ENCODE assay signal across 8 mouse cellular contexts in the genomic region with DNA sequence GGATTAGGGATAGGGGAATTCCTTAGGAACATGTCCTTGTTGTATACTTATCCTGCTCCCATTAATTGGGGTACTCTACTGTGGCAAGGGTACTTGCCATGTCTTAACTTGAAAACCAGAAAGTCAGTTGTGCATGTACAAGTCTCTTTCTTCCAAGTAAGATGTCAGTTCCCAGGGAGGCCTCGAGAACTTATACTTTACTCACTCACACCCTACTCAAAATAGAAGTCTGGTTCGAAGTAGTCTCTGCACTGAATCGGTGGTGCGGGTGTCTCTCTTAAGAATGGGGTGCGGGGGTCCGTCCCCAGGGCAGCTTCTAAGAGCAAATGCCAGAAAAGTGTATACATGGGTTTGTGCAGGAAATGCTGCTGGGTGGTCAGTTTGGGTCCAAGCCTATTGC. TPM values are rescaled to one million over a fixed set of nuclear protein-coding genes. Genes with fewer than 3 reads are reported as not detected.
DNase-seq lines count a peak whose midpoint lies in the region; ATAC-seq lines count a peak whose summit lies in the region.

No protein-coding gene starts in this region.

- no peak overlapping the region for H3K4me2 ChIP-seq in kidney, embryonic 14.5 days (replicated peaks; ENCODE audit: low read depth, low read length)
- H3K4me2 ChIP-seq in liver, embryonic 13.5 days: no peak overlapping the region

- no peak for ATAC-seq in kidney, embryonic 14.5 days (ENCODE audit: low FRiP score, low TSS enrichment)
- ATAC-seq in liver, embryonic 13.5 days (ENCODE audit: low read depth): no peak

- no peaks in the 10 kb centered on the region for H3K27me3 ChIP-seq in kidney, embryonic 14.5 days (ENCODE audit: control insufficient read depth, insufficient read depth, low read length)
- no peaks in the 10 kb centered on the region for H3K27me3 ChIP-seq in liver, embryonic 13.5 days

- no peaks in the 10 kb centered on the region for H3K4me1 ChIP-seq in kidney, embryonic 14.5 days (ENCODE audit: control insufficient read depth, insufficient read depth, low read length)
- H3K4me1 ChIP-seq in liver, embryonic 13.5 days (replicated peaks): peaks cover 7% of the 10 kb centered on the region; the same call in 1 of the 2 replicates

- H3K9ac ChIP-seq in kidney, embryonic 14.5 days (ENCODE audit: low read depth, low read length): no peak overlapping the region
- H3K9ac ChIP-seq in liver, embryonic 13.5 days: no peak overlapping the region

- 86% methylated on average over 6 of the region's 6 CpGs for WGBS in kidney, embryonic 14.5 days
- WGBS in liver, embryonic 13.5 days (ENCODE audit: insufficient replicate concordance): 76% methylated on average over 6 of the region's 6 CpGs

- H3K27ac ChIP-seq in kidney, embryonic 14.5 days (ENCODE audit: low read depth, low read length): no peak overlapping the region
- no peak overlapping the region for H3K27ac ChIP-seq in liver, embryonic 13.5 days

- peak; percentile 91 for DNase-seq in kidney, adult 11 months
- peak; percentile 100 for DNase-seq in adrenal gland, postnatal 4 days (ENCODE audit: low spot score in 2 of 2)
- peak; percentile 94 to 95 for DNase-seq in frontal cortex, postnatal 10 days (ENCODE audit: low spot score in 2 of 2)
- DNase-seq in kidney, postnatal 14 days: peak; percentile 94
- DNase-seq in liver, embryonic 13.5 days: peak; percentile 73
- peak; percentile 93 to 96 for DNase-seq in right cerebral cortex, postnatal 36 days (ENCODE audit: low spot score in 2 of 2)
- peak; percentile 100 for DNase-seq in yolk sac, embryonic 10.5 days (ENCODE audit: low spot score)

- no peak overlapping the region for H3K4me3 ChIP-seq in kidney, embryonic 14.5 days (ENCODE audit: low read length)
- H3K4me3 ChIP-seq in liver, embryonic 13.5 days (replicated peaks): no peak overlapping the region

- H3K36me3 ChIP-seq in kidney, embryonic 14.5 days (ENCODE audit: control insufficient read depth, insufficient read depth, low read length): no peaks in the 10 kb centered on the region
- H3K36me3 ChIP-seq in liver, embryonic 13.5 days: no peaks in the 10 kb centered on the region; the same call in 1 of the 2 replicates

- no peaks in the 10 kb centered on the region for H3K9me3 ChIP-seq in kidney, embryonic 14.5 days (ENCODE audit: control insufficient read depth, low read length)
- no peaks in the 10 kb centered on the region for H3K9me3 ChIP-seq in liver, embryonic 13.5 days (replicated peaks)

RNA-seq across cellular contexts. Expression of gene Brox, which starts 2.1 kb away (rescaled TPM):
- 26.1 and 51.4 TPM in 2 replicates for polyA plus RNA-seq in kidney, embryonic 14.5 days (2014; fragmentation: Nextera tagmentation; extraction: Ambion mirVana)
- total RNA-seq in adrenal gland, postnatal 4 days (2021): 10 to 100 TPM; 57.6 to 66.0 TPM
- polyA plus RNA-seq in liver, embryonic 13.5 days (2015; fragmentation: Nextera tagmentation; extraction: Ambion mirVana): 17.4 and 22.1 TPM in 2 replicates

RNA-seq across cellular contexts. Expression of gene Aida, which starts 2.8 kb away (rescaled TPM):
- 24.9 and 63.1 TPM in 2 replicates for polyA plus RNA-seq in kidney, embryonic 14.5 days (2014; fragmentation: Nextera tagmentation; extraction: Ambion mirVana)
- total RNA-seq in adrenal gland, postnatal 4 days (2021): 10 to 100 TPM; 56.9 to 57.2 TPM
- 21.3 and 24.5 TPM in 2 replicates for polyA plus RNA-seq in liver, embryonic 13.5 days (2015; fragmentation: Nextera tagmentation; extraction: Ambion mirVana)
